Mouse (Mus musculus) urinary bladder, postnatal 10 days (tissue): ENCODE results near the gene Mtx3.

Experiments
- DNase-seq: peaks from one replicate; pipeline ENCODE4 v3.0.0; 2022; ENCODE audit warnings: low spot score

The Mtx3 gene

GRCm38 (mm10) chr13:92884206-92884605 is 39.6 kb downstream of the Mtx3 start:
- DNase-seq: no peak

DNA sequence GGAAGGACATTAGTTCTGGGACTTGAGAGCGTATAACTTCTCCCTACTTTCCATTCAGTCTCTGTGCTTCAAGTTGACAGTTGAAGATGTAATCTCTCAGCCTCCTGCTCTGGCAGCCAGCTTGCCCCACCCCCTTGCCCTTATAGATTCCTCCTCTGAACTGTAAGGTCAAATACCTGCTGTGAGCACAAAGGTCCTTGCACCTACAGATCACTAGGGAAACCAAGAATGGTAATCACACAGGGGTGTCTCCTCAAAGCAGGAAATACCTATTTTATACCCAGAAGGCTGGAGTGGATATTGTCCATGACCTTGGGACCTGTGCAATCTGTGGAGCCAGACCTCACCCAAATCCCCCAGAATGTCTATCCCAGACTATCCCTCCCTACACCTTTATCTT is 40.4 kb downstream of the Mtx3 start:
- no peak for DNase-seq

GRCm38 (mm10) chr13:92899087-92899486 is 54.5 kb downstream of the Mtx3 start:
- DNase-seq: no peak

DNA sequence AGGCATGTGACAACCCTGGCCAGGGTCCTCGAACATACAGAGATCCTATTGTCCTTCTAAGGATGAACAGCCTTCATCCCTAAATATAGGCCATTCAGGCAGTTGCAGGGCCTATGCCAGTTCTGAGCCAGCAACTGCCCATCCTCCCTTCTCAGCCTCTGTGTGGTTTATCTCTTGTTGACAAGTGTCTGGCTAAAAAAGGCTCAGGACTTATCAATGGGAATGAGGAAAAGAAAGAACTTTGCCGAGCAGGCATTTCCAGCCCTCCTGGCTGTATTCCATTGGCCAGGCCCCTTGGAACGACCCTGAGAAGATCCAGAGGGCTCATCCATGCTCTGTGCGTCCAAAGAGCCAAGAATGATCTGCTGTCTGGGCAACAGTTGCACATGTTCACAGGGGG is 58.7 kb downstream of the Mtx3 start:
- no peak for DNase-seq

GRCm38 (mm10) chr13:92905944-92906343 is 61.4 kb downstream of the Mtx3 start:
- DNase-seq: no peak

GRCm38 (mm10) chr13:92907366-92907765 is 62.8 kb downstream of the Mtx3 start:
- no peak for DNase-seq
